Mouse (Mus musculus) hindbrain, embryonic 14.5 days (tissue): ENCODE measurements around the gene Tank. TPM values are rescaled to one million over a fixed set of nuclear protein-coding genes. Genes with fewer than 3 reads are reported as not detected.
A peak's percentile ranks its signal among the peaks of the same experiment; 100 is the strongest.

ENCODE experiments used
- ATAC-seq: fragments of 200-750 bp; cut with Nextera tagmentation; 2 replicates; pipeline ENCODE4 v1.8.0; 2017; ENCODE audit warnings: moderate number of reproducible peaks, mild to moderate bottlenecking, moderate TSS enrichment, moderate library complexity; ENCODE audit not compliant: low FRiP score
- DNase-seq: peaks from one replicate; pipeline ENCODE4 v3.0.0-alpha.2; 2015; ENCODE audit warnings: low spot score
- H3K27ac ChIP-seq: fragments of 300-500 bp; sonication (generic); 2 replicates; pipeline ENCODE4 v1.5.1; 2014; ENCODE audit warnings: mild to moderate bottlenecking, moderate library complexity
- H3K27me3 ChIP-seq: fragments of 300-500 bp; sonication (generic); 2 replicates; pipeline ENCODE4 v1.6.1; 2014; ENCODE audit warnings: mild to moderate bottlenecking, low read length, mixed read lengths; ENCODE audit not compliant: control insufficient read depth, insufficient read depth
- H3K36me3 ChIP-seq: fragments of 300-500 bp; sonication (generic); replicated peaks from 2 replicates; pipeline ENCODE4 v1.6.1; 2014; ENCODE audit not compliant: control insufficient read depth, insufficient read depth
- H3K4me1 ChIP-seq: fragments of 300-500 bp; sonication (generic); replicated peaks from 2 replicates; pipeline ENCODE4 v1.6.1; 2014; ENCODE audit warnings: antibody characterized with exemption, low read length, mixed read lengths; ENCODE audit not compliant: control insufficient read depth, insufficient read depth
- H3K4me2 ChIP-seq: fragments of 300-500 bp; sonication (generic); replicated peaks from 2 replicates; pipeline ENCODE4 v1.6.1; 2014; ENCODE audit warnings: mild to moderate bottlenecking, moderate library complexity
- H3K4me3 ChIP-seq: fragments of 300-500 bp; sonication (generic); replicated peaks from 2 replicates; pipeline ENCODE4 v1.5.1; 2014; ENCODE audit warnings: mild to moderate bottlenecking, low read length
- H3K9ac ChIP-seq: fragments of 300-500 bp; sonication (generic); 2 replicates; pipeline ENCODE4 v1.6.1; 2014
- H3K9me3 ChIP-seq: fragments of 300-500 bp; sonication (generic); 2 replicates; pipeline ENCODE4 v1.6.1; 2016; ENCODE audit warnings: low read length; ENCODE audit not compliant: control insufficient read depth
- WGBS: fragments of 180-500 bp; shearing (Covaris S2); extraction: QIAGEN DNeasy Blood & Tissue Kit; methylation state at CpG from one replicate; pipeline ENCODE4 v1.1.7; 2014; 5-methylcytosine and 5-hydroxymethylcytosine counted together
- polyA plus RNA-seq: library from polyadenylated mRNA; unstranded; fragments of >200 nt; fragmentation: Nextera tagmentation; extraction: Ambion mirVana; gene quantifications from 2 replicates; pipeline ENCODE4 v1.2.1, GENCODE M21; 2014

The Tank gene
- polyA plus RNA-seq, 1 experiment from 2014 or later = 28.4 TPM

DNA sequence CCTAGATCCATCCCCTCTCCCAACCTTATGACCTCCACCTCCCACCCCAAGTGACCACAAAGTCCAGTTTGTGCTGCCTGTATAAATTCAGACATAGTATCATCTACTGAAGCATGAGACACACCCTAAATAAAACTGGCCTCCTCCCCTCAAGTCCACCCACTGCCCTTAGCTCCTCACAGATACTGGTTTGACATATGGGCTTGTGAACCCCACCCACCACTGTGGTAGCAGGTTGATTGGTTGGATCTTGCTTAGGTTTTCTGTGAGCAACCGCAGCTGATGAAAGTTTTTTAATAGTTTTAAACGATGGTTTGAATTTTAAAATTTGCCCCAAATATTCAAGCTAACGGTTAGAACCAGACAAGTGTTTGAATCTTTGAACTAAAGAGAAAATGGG, 13.7 kb downstream of the Tank start:
- Histone ChIP-seq H3K4me3 (no peak overlapping the region), H3K4me1 (0 out of 2 replicates have a peak, but pooled peaks cover 9% of the 10 kb centered on the region), H3K36me3 (no peaks in the 10 kb centered on the region), H3K9ac (no peak overlapping the region), H3K27ac (no peak overlapping the region), H3K9me3 (no peaks in the 10 kb centered on the region), H3K4me2 (no peak overlapping the region), H3K27me3 (no peaks in the 10 kb centered on the region)
- DNase-seq = no peak
- WGBS = 95% methylated on average over 3 of the region's 3 CpGs
- no peak for ATAC-seq

DNA sequence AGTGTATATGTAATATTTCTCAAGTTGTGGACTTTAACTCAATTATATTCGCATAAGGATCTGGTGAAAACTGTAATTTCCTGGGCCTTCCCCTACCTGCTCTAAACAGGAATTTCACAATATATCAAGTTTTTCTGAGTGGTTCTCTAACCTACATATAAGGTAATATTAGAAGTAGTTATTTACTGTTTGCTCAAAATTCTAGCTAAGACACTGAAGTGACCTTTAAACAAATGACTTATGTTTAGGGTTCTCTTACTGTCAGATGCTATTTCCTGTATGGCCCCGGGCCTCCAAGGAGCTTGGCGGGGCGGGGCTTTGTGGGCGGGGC, 14.3 kb downstream of the Tank start:
- Histone ChIP-seq H3K9ac (no peak overlapping the region), H3K4me3 (peak overlapping the region; percentile 85), H3K4me2 (peak overlapping the region; percentile 83), H3K27ac (no peak overlapping the region), H3K9me3 (no peaks in the 10 kb centered on the region), H3K36me3 (no peaks in the 10 kb centered on the region), H3K27me3 (no peaks in the 10 kb centered on the region), H3K4me1 (0 out of 2 replicates have a peak, but pooled peaks cover 9% of the 10 kb centered on the region)
- DNase-seq = no peak
- WGBS = 18% methylated on average over 5 of the region's 5 CpGs
- no peak for ATAC-seq

DNA sequence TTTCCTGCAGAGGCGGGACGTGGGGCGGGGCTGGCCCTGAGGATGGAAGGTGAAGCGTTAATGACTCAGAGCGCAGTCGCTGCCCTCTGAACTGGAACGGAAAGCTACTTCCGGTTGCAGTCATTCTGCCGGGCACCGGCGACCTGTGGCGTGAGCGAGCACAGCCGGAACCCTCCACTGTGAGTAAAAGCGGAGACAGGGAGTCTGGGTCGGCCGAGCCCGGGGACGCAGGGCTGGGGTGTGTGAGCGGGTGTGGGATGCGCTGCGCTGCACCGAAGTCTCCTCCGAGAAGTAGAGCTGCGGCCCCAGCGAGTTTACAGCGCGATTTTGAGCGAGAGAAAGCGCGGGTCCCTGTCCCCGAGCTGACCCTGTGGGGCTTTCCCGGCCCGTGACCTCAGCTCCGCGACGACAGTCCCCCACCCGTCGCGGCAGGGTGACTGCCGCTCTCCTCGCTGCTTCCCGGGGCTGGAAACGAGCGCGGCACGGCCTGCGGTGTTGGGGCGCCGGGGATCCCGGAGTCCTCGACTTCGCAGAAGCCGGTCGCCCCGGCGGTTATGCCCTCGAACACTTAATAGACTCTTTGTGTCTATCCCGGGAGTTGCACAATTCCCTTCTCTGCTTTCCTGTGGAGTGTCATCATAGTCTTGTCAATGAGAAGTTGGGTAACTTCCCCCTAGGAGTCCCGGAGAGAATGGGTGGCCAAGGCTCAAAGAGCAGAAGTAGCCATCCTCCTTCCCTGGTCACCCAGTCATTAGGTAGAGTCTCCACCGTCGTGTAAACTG, 14.8 kb downstream of the Tank start:
- H3K36me3 ChIP-seq = no peaks in the 10 kb centered on the region
- H3K4me1 ChIP-seq = 0 out of 2 replicates have a peak, but pooled peaks cover 9% of the 10 kb centered on the region
- ATAC-seq (peak; percentile 96), DNase-seq (peak; percentile 80)
- H3K27me3 ChIP-seq = no peaks in the 10 kb centered on the region
- peak overlapping the region; percentile 75 for H3K27ac ChIP-seq
- WGBS = under 1% methylated on average over 62 of the region's 62 CpGs
- H3K9me3 ChIP-seq = no peaks in the 10 kb centered on the region
- H3K4me3 ChIP-seq = peak overlapping the region; percentile 85
- H3K9ac ChIP-seq = peak overlapping the region; percentile 78
- H3K4me2 ChIP-seq = peak overlapping the region; percentile 83

GRCm38 (mm10) chr2:61593871-61594304, 15.5 kb downstream of the Tank start:
- H3K4me2 ChIP-seq = peak overlapping the region; percentile 83
- no peaks in the 10 kb centered on the region for H3K27me3 ChIP-seq
- DNase-seq (no peak), ATAC-seq (no peak)
- WGBS = 3% methylated on average over 12 of the region's 12 CpGs
- no peaks in the 10 kb centered on the region for H3K36me3 ChIP-seq
- H3K4me3 ChIP-seq = peak overlapping the region; percentile 85
- H3K9ac ChIP-seq = peak overlapping the region; percentile 78
- H3K9me3 ChIP-seq = no peaks in the 10 kb centered on the region
- H3K4me1 ChIP-seq = 0 out of 2 replicates have a peak, but pooled peaks cover 9% of the 10 kb centered on the region
- peak overlapping the region; percentile 75 for H3K27ac ChIP-seq

DNA sequence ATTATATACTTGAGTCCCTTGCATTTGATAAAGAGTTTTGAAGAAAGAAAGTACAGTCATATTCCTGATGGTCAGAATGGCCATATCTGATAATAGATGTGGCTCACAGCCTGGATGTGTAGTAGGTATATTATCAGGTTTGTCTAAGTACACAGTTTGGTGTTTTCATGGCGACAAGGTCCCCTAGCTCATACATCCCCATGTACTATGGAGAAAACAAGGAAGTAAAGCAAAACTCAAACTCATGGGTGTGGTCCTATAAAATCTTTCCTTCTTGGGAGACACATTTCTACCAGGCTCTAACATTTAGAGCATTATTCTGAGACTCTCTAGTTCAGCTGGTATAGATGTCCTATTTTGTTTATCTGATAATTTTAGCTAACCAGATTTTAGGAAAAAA, 21.3 kb downstream of the Tank start:
- Histone ChIP-seq H3K4me2 (no peak overlapping the region), H3K4me3 (no peak overlapping the region), H3K27ac (no peak overlapping the region), H3K4me1 (no peaks in the 10 kb centered on the region), H3K27me3 (no peaks in the 10 kb centered on the region), H3K9ac (no peak overlapping the region), H3K36me3 (no peaks in the 10 kb centered on the region), H3K9me3 (no peaks in the 10 kb centered on the region)
- no peak for ATAC-seq
- DNase-seq = no peak
- 97% methylated on average over 1 of the region's 1 CpGs for WGBS

DNA sequence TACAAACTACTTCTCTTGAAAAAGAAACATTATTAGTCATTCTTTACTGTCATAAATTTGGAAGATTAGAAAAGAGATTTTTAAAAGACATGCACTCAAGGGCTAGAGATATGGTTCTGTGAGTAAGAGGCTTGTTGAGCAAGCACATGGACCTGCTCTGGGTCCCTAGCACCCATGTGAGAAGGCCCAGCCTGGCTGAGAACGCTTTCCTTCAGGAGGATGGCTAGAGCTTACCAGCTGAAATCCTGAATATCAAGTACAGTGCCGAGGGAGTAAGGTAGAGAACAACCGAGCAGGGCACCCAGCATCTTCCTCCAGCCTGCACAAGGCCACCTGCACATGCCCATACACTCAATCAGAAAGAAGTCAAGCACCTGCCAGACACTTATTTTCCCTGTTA, 25.1 kb downstream of the Tank start:
- DNase-seq = no peak
- 79% methylated on average over 3 of the region's 3 CpGs for WGBS

DNA sequence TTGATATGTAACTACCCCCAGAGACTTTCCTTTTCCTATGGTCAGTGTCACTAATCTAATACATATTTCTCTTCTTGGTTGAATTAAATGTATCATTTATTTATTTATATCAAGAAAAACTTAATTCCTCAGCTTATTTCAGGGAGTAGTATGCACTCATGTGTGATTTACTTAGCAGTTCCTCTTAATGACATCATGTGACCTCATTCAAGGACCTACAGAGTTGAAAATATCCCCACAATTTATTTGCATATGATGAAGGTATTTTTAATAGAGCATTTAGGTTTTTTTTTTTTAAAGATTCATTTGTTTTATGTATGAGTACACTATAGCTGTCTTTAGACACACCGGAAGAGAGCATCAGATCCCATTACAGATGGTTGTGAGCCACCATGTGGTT, 28.6 kb downstream of the Tank start:
- Histone ChIP-seq H3K9me3 (no peaks in the 10 kb centered on the region), H3K36me3 (no peaks in the 10 kb centered on the region), H3K27me3 (no peaks in the 10 kb centered on the region), H3K4me2 (no peak overlapping the region), H3K4me3 (no peak overlapping the region), H3K9ac (no peak overlapping the region), H3K4me1 (no peaks in the 10 kb centered on the region), H3K27ac (no peak overlapping the region)
- ATAC-seq (no peak), DNase-seq (no peak)
- WGBS = 94% methylated on average over 1 of the region's 1 CpGs

More for the DNA sequence above, 25.1 kb downstream of the Tank start:
- no peaks in the 10 kb centered on the region for H3K9me3 ChIP-seq
- H3K9ac ChIP-seq = no peak overlapping the region
- no peaks in the 10 kb centered on the region for H3K4me1 ChIP-seq
- no peaks in the 10 kb centered on the region for H3K27me3 ChIP-seq
- no peak overlapping the region for H3K4me3 ChIP-seq
- H3K4me2 ChIP-seq = no peak overlapping the region
- ATAC-seq = no peak
- no peak overlapping the region for H3K27ac ChIP-seq
- no peaks in the 10 kb centered on the region for H3K36me3 ChIP-seq

DNA sequence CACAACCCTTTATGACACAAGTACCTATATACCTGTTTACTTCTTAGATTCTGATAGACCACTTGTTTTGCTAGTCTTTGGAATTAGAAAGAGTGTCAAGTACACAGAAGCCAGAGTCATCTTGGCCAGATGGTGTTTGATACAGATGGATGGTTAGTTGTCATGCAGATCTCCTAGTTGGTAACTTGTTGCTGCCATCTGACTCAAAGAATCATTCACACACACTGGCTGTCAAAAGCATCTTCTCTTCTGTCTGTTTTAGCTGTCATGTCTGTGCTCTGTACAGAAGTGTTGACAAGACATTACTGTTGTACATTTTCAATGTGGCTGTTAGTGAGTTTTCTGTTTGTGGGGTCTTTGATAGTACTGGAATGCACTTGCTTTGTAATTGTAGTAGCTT, 45.6 kb downstream of the Tank start:
- Histone ChIP-seq H3K27ac (no peak overlapping the region), H3K4me2 (no peak overlapping the region), H3K27me3 (no peaks in the 10 kb centered on the region), H3K4me3 (no peak overlapping the region), H3K9ac (no peak overlapping the region), H3K4me1 (no peaks in the 10 kb centered on the region), H3K9me3 (peaks cover 5% of the 10 kb centered on the region; the same call in 1 of the 2 replicates), H3K36me3 (peaks cover 18% of the 10 kb centered on the region)
- ATAC-seq (no peak), DNase-seq (no peak)

- ATAC-seq = no peak
- H3K27ac ChIP-seq = no peak overlapping the region
These were observed 52.6 kb downstream of the Tank start for GRCm38 (mm10) chr2:61630864-61631555.

More at GRCm38 (mm10) chr2:61630864-61631555, 52.6 kb downstream of the Tank start:
- Histone ChIP-seq H3K4me3 (no peak overlapping the region), H3K4me2 (no peak overlapping the region), H3K9me3 (no peaks in the 10 kb centered on the region), H3K9ac (no peak overlapping the region), H3K4me1 (no peaks in the 10 kb centered on the region), H3K36me3 (peaks cover 18% of the 10 kb centered on the region), H3K27me3 (no peaks in the 10 kb centered on the region)
- no peak for DNase-seq
- 71% methylated on average over 3 of the region's 3 CpGs for WGBS
